Mouse (Mus musculus) kidney, adult 2 months (tissue): Measurements from ENCODE around the gene Elk4. TPM values are rescaled to one million over a fixed set of nuclear protein-coding genes. Genes with fewer than 3 reads are reported as not detected.
A peak's percentile ranks its signal among the peaks of the same experiment; 100 is the strongest.

Experiments used
- DNase-seq: peaks from one replicate; pipeline ENCODE4 v3.0.0; 2021
- H3K27ac ChIP-seq: fragments of 200-500 bp; 2 replicates; pipeline ENCODE4 v1.5.1; 2012; ENCODE audit warnings: low read depth, low read length, control low read depth, inconsistent platforms; ENCODE audit not compliant: insufficient read depth
- H3K27me3 ChIP-seq: fragments of 200-500 bp; replicated peaks from 2 replicates; pipeline ENCODE4 v1.6.1; 2012; ENCODE audit warnings: mild to moderate bottlenecking, moderate library complexity, low read length, inconsistent platforms; ENCODE audit not compliant: control insufficient read depth, insufficient read depth
- H3K36me3 ChIP-seq: fragments of 200-500 bp; 2 replicates; pipeline ENCODE4 v1.6.1; 2012; ENCODE audit warnings: mild to moderate bottlenecking, moderate library complexity, low read length, inconsistent platforms; ENCODE audit not compliant: control insufficient read depth, insufficient read depth
- H3K4me1 ChIP-seq: fragments of 200-500 bp; 2 replicates; pipeline ENCODE4 v1.6.1; 2011; ENCODE audit warnings: low read length; ENCODE audit not compliant: control insufficient read depth, insufficient read depth
- H3K4me3 ChIP-seq: fragments of 200-500 bp; 2 replicates; pipeline ENCODE4 v1.5.1; 2011; ENCODE audit warnings: mild to moderate bottlenecking, low read depth, low read length, control low read depth; ENCODE audit not compliant: insufficient read depth
- CTCF ChIP-seq: fragments of 200-500 bp; conservative IDR thresholded peaks from 2 replicates; pipeline ENCODE4 v1.5.1; 2011; ENCODE audit warnings: low read depth, mild to moderate bottlenecking, control low read depth, low read length, moderate library complexity, mixed read lengths; ENCODE audit not compliant: insufficient read depth, insufficient read length
- POLR2A ChIP-seq: fragments of 200-500 bp; IDR thresholded peaks from one replicate; pipeline ENCODE4 v1.6.1; 2011; ENCODE audit warnings: low read depth, low read length, control low read depth
- WGBS: fragments of 180-500 bp; shearing (Covaris S2); methylation state at CpG from one replicate; pipeline ENCODE4 v1.1.7; 2018; 5-methylcytosine and 5-hydroxymethylcytosine counted together
- polyA plus RNA-seq: library from polyadenylated mRNA; depleted of rRNA; stranded (reverse); fragments of >200 nt; gene quantifications from 2 replicates; pipeline ENCODE4 v1.2.3, GENCODE M21; 2012

Gene Elk4
- polyA plus RNA-seq, 1 experiment: 27.8 TPM

GRCm38 (mm10) chr1:131987432-131987831 lies 20.0 kb upstream of the Elk4 start:
- Histone ChIP-seq H3K4me1 (no peaks in the 10 kb centered on the region), H3K27ac (no peak overlapping the region), H3K27me3 (no peaks in the 10 kb centered on the region), H3K4me3 (no peak overlapping the region), H3K36me3 (no peaks in the 10 kb centered on the region)
- 79% methylated on average over 15 of the region's 15 CpGs for WGBS
- TF ChIP-seq CTCF: no peak
- no peak for TF ChIP-seq POLR2A
- no peak for DNase-seq

- H3K4me1 ChIP-seq: peaks cover 2% of the 10 kb centered on the region; the same call in 1 of the 2 replicates
- TF ChIP-seq POLR2A (no peak), CTCF (no peak)
- H3K27ac ChIP-seq: no peak overlapping the region
- DNase-seq: no peak
- no peaks in the 10 kb centered on the region for H3K27me3 ChIP-seq
- 74% methylated on average over 4 of the region's 4 CpGs for WGBS
- H3K4me3 ChIP-seq: no peak overlapping the region
- no peaks in the 10 kb centered on the region for H3K36me3 ChIP-seq
Measured at GRCm38 (mm10) chr1:131989476-131989875, 17.9 kb upstream of the Elk4 start.

- no peak for TF ChIP-seq CTCF
- TF ChIP-seq POLR2A: no peak
- Histone ChIP-seq H3K4me1 (peaks cover 2% of the 10 kb centered on the region; the same call in 1 of the 2 replicates), H3K36me3 (no peaks in the 10 kb centered on the region), H3K27ac (no peak overlapping the region), H3K4me3 (no peak overlapping the region), H3K27me3 (no peaks in the 10 kb centered on the region)
- DNase-seq: no peak
- 73% methylated on average over 9 of the region's 9 CpGs for WGBS
Measured at GRCm38 (mm10) chr1:131990083-131990760, 17.2 kb upstream of the Elk4 start.

GRCm38 (mm10) chr1:131992561-131993001 lies 14.8 kb upstream of the Elk4 start:
- TF ChIP-seq POLR2A (no peak), CTCF (no peak)
- WGBS: 61% methylated on average over 7 of the region's 7 CpGs
- Histone ChIP-seq H3K4me1 (peaks cover 2% of the 10 kb centered on the region; the same call in 1 of the 2 replicates), H3K36me3 (no peaks in the 10 kb centered on the region), H3K4me3 (no peak overlapping the region), H3K27me3 (no peaks in the 10 kb centered on the region), H3K27ac (no peak overlapping the region)
- DNase-seq: peak; percentile 63

- no peak overlapping the region; the same call in 1 of the 2 replicates for H3K27ac ChIP-seq
- peaks cover 2% of the 10 kb centered on the region; the same call in 1 of the 2 replicates for H3K4me1 ChIP-seq
- WGBS: 69% methylated on average over 12 of the region's 12 CpGs
- TF ChIP-seq POLR2A (no peak), CTCF (no peak)
- no peaks in the 10 kb centered on the region for H3K27me3 ChIP-seq
- no peaks in the 10 kb centered on the region for H3K36me3 ChIP-seq
- H3K4me3 ChIP-seq: no peak overlapping the region
- peak; percentile 87 for DNase-seq
Measured at GRCm38 (mm10) chr1:131993169-131994040, 14.0 kb upstream of the Elk4 start.

GRCm38 (mm10) chr1:131995062-131995461 lies 12.3 kb upstream of the Elk4 start:
- Histone ChIP-seq H3K4me1 (peaks cover 2% of the 10 kb centered on the region; the same call in 1 of the 2 replicates), H3K27me3 (no peaks in the 10 kb centered on the region), H3K27ac (no peak overlapping the region), H3K4me3 (no peak overlapping the region), H3K36me3 (no peaks in the 10 kb centered on the region; the same call in 1 of the 2 replicates)
- TF ChIP-seq POLR2A: no peak
- TF ChIP-seq CTCF: peak; percentile 32; the same call in 1 of the 2 replicates
- WGBS: 49% methylated on average over 4 of the region's 4 CpGs
- peak; percentile 72 for DNase-seq

GRCm38 (mm10) chr1:132000506-132000905 lies 6.9 kb upstream of the Elk4 start:
- Histone ChIP-seq H3K4me1 (no peaks in the 10 kb centered on the region), H3K27ac (no peak overlapping the region), H3K36me3 (no peaks in the 10 kb centered on the region; the same call in 1 of the 2 replicates), H3K4me3 (no peak overlapping the region), H3K27me3 (no peaks in the 10 kb centered on the region)
- TF ChIP-seq CTCF (peak; percentile 49), POLR2A (no peak)
- no peak for DNase-seq
